Mouse (Mus musculus): ENCODE measurements around the gene Map2k6. TPM values are rescaled to one million over a fixed set of nuclear protein-coding genes. Genes with fewer than 3 reads are reported as not detected.

Map2k6 gene
- 1.6 and 2.6 TPM in 2 replicates for polyA plus RNA-seq (2012; rRNA removed)

GRCm38 (mm10) chr11:110398553-110399239, at the start of gene Map2k6:
Gene Map2k6, plus strand, starts transcription at chr11:110399122.

Other genes with a start within 250 kb of the Map2k6 start
- gene Abca9, start 230.9 kb upstream of the Map2k6 start, polyA plus RNA-seq (2012; rRNA removed), result 2.0 and 2.1 TPM in 2 replicates
- gene Abca6, start 147.3 kb upstream of the Map2k6 start, polyA plus RNA-seq (2012; rRNA removed), result 0.97 and 1.5 TPM in 2 replicates
- gene Abca5, start 61.4 kb upstream of the Map2k6 start, polyA plus RNA-seq (2012; rRNA removed), result 0.52 and 0.69 TPM in 2 replicates